Mouse (Mus musculus): ENCODE measurements around the gene Mitd1.

Mitd1 gene

DNA sequence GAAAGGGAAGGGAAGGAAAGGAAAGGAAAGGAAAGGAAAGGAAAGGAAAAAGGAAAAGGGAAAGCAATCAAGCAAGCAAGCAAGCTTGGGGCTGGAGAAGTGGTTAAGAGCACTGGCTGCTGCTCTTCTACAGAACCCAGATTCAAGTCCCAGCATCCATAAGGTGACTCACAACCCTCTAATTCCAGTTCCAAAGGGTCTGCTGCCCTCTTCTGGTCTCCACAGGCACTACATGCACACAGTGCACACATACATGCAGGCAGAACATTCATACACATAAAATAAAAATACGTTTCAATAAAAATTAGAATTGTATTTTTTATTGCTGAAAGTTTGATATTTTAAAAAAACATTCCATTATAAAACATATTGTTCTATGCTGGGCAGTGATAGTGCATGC, 23.2 kb downstream of the Mitd1 start:
- peak; percentile 44 to 50 for DNase-seq

DNA sequence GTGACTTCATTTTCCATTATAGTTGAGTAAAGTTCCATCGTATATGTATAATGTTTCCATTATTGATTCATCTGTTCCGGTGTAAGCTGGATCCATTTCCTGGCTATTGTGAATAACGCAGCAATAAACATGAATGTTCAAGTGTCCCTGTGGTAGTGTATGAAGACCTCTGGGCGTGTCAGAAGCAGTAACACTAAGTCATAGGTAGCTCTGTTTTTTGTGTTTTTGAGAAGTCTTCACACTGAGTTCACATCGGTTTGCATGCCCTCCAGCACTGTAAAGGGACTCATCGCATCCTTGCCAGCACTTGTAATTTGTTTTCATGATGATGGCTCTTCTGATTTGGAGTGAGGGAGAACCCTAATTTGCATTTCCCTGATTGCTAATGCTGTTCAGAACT, 23.9 kb downstream of the Mitd1 start, which contains the start of gene Tsga10:
Gene Tsga10, minus strand, starts transcription at position 144 of the 400 bp plus-strand sequence.
- no peak for DNase-seq

GRCm38 (mm10) chr1:37865401-37866215, 24.6 kb downstream of the Mitd1 start:
- no peak for DNase-seq

- DNase-seq: peak; percentile 99 to 100
Observed at GRCm38 (mm10) chr1:37864511-37865400, 25.5 kb downstream of the Mitd1 start.

GRCm38 (mm10) chr1:37850696-37851095, 39.5 kb downstream of the Mitd1 start:
- no peak for DNase-seq

DNA sequence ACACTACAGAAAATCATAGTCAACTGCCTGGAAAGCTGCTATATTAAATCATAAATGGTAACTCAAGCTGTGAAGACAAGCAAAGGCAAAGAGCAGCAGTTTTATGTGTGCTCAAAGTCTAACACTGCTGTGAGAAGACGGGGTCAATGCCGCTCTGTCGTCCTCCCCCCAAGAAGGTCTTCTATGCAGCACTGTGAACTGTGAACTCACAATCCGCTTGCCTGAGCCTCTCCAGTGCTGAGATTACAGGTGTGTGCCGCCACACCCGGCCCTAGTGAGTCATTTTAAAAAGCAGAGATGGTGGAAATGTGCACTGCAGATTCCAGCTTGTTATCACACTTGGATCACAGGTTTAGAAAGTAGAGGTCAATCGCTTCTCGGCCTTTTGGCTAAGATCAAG, 43.3 kb downstream of the Mitd1 start:
- DNase-seq: no peak

GRCm38 (mm10) chr1:37831681-37832080, 58.5 kb downstream of the Mitd1 start:
- DNase-seq: peak; percentile 77 to 79

All from cerebellum, postnatal 36 days (tissue).